Mouse (Mus musculus) thymus, postnatal 25 days (tissue): ENCODE results near the gene Cenpm.
A peak's percentile ranks its signal among the peaks of the same experiment; 100 is the strongest.
"Not testable (repeated sequence)": the region's sequence is repeated elsewhere in the genome, so short reads cannot be mapped to it uniquely, and the experiment has no call there.

ENCODE experiments used
- DNase-seq: peaks from one replicate; pipeline ENCODE4 v3.0.0; 2022

The Cenpm gene

GRCm38 (mm10) chr15:82244115-82244804 lies at the start of gene Cenpm:
Gene Cenpm (minus strand): TSS chr15:82244748.
- peak; percentile 94 for DNase-seq

- no peak for DNase-seq
Measured at GRCm38 (mm10) chr15:82294059-82294458, 49.5 kb upstream of the Cenpm start.

- DNase-seq = no peak
Measured at GRCm38 (mm10) chr15:82293271-82293711, 48.7 kb upstream of the Cenpm start.

DNA sequence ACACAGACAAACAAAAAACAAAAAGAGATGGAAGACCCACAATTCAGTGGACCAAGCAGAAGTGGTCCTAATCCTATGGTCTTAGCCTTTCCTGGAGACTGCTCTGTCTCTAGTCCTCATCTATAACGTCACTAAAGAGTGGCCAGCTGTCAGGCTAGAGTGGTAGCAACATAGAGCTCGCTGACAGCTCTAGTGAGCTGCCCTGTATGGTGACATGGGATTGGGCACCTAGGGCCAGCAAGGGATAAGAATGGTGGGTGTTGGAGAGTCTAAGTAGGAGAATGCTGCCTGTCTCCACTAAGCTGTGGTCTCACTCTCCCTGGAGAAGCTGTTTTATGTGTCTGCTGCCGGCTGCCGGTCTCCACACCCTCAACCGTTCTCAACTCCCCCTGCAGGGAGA lies 48.3 kb upstream of the Cenpm start:
- DNase-seq = no peak

DNA sequence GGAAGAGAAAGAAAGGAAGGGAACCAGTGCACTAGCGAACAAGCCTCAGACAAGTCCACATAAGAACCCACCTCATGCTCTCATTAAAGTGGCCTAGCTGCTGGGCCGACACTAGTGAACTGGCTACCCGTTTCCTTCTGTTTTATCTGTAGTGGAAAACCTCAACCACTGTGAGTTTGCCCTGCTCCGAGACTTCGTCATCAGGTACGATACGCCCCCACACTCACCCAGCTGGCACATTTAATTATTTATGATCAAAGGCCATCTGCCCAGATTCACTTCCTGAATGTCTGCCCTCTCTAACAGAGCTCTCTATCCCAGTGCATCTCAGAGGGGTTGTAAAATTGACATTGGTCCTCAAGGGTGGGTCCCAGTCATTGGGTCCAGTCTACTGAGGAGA lies 45.7 kb upstream of the Cenpm start:
- DNase-seq = no peak

- DNase-seq = no peak
Measured at GRCm38 (mm10) chr15:82286157-82286556, 41.6 kb upstream of the Cenpm start.

DNA sequence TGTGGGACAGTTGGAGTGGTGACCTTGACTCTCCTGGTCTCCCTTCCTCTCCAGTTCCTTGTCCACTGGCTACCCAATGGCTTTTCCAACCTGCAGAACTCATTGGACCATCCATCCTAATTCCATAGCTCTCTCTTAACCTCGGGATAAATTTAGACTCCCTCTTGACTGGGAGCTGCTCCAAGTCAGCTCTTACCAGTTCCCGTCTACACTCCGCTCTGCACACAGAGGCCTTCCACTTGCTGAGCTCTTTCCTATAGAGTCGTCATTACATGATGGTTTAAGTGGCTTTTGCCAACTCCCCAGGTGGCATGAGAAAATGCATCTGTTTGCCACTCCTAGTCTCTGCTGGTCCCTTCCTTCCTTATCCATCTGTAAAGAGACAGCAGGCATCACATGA lies 36.1 kb upstream of the Cenpm start:
- no peak for DNase-seq

DNA sequence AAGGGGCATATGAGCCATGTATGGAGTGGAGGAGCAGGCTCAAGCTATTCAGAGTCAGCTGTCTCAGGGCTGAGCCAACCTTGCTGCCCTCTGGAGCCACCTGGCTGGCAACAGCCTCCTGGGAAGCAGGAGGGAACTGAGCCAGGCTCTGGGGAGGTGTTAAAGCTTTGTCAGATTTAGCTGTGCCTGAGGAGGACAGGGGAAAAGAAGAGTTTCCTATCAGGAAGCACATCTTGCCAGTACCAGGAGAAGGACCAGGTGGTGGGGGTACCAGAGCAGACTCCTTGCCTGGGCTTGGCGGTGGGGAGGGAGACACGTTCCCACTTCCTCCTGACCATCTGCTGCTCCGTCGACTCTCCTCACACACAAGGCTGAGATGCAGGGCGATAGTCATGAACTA lies 33.0 kb upstream of the Cenpm start:
- no peak for DNase-seq

DNA sequence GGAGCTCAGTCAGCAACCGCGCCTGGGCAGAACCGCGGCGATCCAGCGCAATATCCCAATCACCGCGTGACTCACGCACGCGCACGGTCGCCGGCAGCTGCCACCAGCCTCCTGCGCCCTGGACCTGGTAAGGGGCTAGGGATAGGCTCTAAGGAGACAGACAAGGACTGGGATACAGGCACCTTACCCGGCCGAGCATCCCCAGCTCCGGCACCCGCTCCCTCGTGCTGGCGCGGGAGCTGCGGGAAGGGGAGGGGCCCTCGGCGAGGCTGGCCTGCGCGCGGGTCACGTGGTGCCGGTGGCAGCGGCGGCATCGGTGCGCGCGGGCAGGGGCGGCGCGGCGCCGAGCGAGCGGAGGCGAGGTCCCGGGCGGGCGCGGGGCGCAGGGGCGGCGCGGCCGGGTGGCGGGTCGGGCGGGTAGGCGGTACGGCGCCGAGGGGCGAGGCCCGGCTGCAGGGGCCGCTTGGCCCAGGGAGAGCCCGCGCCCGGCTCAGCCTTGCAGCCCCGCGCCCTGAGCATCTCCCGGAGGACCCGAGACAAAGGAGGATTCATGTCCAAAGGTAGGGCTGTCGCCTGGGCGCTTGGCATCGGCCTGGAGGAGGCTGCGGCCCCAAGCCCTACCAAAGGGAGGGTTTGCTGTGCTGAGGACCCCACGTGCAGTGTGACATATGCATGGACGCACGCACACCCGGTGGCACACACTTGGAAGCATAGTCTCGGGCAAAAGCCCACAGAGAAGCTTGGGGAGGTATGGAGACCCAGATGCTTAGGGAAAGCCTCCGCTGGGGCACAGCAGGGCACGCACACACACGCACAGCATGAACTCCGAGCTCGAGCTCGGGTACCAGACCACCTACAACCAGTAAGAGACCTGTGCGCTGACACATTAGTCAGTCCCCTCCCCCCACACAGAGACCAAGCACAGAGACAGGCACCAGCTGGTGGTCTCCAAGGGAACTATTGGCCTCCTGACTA lies 30.7 kb upstream of the Cenpm start:
- DNase-seq = peak; percentile 22

- DNase-seq = no peak
Measured at GRCm38 (mm10) chr15:82274593-82274926, 30.0 kb upstream of the Cenpm start, which contains the start of gene Sept3. Gene Sept3 (plus strand): TSS chr15:82274893.

GRCm38 (mm10) chr15:82272295-82272694 lies 27.7 kb upstream of the Cenpm start:
- DNase-seq = no peak

GRCm38 (mm10) chr15:82271201-82271600 lies 26.7 kb upstream of the Cenpm start:
- DNase-seq = peak; percentile 49

DNA sequence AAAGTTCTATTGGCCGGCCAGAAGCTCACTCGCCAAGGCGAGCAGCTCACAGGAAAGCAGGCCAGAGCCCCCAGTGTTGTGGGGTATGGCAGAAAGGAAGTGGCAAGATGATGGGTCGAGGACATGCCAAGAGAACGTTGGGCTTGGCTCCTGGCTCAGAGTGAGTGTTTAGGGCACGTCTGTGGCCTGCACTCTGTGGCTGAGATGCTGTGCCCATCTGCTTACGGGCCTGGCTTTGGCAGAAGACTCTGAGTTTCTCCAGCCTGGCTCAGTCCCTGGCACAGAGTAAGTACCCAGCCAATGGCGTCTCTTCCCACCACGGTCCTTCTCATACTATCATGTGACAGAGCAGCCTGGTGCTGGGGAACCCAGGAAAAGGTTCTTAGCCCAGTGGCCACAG lies 24.2 kb upstream of the Cenpm start:
- no peak for DNase-seq

GRCm38 (mm10) chr15:82268185-82268584 lies 23.6 kb upstream of the Cenpm start:
- DNase-seq = no peak

DNA sequence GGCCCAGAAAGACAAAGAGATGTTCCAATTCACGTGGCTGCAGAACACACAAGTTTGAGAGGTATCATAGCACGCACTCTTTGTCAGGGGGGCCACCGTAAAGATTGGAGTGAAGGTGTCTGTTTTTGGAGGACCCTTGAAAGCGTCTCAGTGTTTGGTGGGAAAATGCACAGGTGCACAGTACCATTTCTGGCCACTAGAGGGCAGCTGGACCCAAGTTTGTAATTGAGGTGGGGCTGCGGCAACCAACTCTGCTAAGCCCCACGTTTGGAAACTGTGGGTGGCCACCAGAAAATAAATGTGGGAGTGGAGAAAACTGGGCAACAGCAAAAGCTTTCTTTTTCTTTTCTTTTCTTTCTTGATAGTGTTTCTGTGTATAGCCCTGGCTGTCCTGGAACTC lies 21.8 kb upstream of the Cenpm start:
- DNase-seq = peak; percentile 73

DNA sequence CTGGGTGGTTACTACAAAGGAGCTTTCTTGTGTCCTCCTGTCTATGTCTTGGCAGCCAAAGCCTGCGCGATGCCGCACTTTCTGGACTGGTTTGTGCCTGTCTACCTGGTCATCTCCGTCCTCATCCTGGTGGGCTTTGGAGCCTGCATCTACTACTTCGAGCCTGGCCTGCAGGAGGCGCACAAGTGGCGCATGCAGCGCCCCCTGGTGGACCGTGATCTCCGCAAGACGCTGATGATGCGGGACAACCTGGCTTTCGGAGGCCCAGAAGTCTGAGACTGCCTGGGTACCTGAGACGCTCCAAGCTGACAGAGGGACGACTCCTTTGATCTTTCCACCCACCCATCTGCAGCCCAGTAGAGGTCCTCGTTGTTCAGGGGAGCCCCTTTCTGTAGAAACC lies 15.0 kb upstream of the Cenpm start:
- DNase-seq = peak; percentile 80

DNA sequence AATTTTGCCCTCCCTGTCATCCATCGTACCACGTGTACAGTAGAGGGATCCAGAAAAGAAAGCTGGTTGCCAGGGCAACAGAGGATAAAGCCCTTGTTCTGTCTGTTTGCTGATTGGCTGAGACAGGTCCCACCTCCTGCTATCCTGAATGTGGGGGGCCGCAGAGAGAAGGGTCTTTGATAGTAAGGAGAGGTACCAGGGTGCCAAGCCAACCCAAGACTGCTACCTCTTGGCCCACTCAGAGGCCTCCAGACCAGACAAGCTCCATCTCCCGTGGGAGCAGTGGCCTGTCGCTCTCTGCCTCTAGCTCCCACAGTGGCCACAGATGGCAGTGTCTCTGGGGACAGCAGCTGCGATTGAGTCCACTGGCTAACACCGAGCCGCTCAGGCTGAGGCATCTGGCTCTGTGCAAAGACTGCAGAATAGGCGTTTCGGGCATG lies 11.4 kb upstream of the Cenpm start:
- no peak for DNase-seq

- DNase-seq = no peak
Measured at GRCm38 (mm10) chr15:82255248-82255647, 10.7 kb upstream of the Cenpm start.

GRCm38 (mm10) chr15:82252097-82252496 lies 7.5 kb upstream of the Cenpm start, which contains the start of gene 1500009C09Rik:
Gene 1500009C09Rik (plus strand): TSS chr15:82252397.
- no peak for DNase-seq

DNA sequence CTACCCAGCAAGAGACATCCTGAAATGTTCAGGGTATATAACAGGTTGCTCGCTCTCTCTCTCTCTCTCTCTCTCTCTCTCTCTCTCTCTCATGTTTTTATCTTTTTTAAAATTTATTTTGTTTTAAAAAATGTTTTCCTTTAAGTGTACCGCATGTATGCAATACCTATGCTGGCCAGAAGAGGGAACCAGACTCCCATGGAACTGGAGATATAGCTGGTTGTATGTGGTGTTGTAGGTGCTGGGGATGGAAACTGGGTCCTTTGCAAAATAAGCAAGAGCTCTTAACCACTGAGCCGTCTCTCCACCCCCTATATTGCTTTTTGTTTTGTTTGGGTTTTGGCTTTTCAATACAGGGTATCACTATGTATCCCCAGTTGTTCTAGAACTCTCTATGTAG lies 7.0 kb upstream of the Cenpm start:
- DNase-seq = no peak

DNA sequence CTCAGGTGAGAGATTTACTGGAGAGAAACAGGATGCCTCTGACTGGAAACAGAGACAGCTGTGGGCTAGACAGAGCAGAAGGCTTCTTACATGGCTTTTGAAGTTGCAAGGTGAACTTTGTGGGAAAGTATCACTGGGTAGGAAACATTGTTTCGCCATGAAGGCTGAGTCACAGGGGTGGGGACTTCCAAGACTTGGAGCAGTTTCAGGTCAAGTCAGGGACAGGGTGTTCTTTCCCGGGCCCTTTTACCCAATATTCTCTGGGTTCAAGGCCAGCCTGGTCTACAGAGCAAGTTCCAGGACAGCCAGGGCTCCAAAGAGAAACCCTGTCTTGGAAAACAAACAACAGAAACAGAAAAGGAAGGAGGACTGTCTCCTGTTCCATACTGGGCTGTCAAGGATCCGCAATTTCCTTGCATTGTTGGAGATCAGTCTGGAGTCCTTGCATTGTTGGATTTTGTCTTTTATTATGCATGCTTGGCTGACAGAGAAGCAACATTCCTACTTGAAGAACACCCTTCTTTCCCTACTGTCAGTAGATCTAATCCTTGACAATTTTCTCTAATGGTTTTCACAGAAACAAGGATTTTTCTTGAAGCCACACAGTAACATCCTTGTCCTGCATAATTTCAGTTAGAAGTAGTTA lies 2.7 kb upstream of the Cenpm start:
- DNase-seq = no peak

DNA sequence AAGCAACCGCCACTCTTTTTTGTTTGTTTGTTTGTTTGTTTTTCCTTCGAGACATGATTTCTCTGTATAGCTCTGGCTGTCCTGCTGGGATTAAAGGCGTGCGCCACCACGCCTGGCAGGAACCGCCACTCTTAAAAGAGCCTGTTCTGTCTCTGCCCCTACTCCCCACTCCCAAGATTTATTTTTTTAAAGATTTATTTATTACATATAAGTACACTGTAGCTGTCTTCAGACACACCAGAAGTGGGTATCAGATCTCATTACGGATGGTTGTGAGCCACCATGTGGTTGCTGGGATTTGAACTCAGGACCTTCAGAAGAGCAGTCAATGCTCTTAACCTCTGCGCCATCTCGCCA lies 235 bp upstream of the Cenpm start:
- not testable (repeated sequence) for DNase-seq

DNA sequence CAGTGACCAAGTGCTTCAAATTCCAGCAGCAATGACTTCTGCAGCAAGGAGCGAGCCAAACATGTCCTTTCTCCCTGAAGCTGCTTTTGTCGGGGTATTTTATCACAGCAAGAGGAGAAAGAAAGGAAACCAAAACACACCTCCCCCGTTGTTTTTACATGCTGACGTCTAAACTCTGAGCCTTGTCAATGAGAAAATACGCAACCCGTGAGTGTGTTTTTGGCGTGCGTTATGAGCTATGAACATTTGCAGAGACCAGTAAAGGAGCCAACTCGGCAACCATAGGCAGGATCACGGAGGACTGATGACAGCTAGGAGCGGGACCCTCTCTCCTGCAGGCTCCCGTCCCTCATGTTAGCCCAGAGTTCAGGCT lies 820 bp downstream of the Cenpm start:
- no peak for DNase-seq

DNA sequence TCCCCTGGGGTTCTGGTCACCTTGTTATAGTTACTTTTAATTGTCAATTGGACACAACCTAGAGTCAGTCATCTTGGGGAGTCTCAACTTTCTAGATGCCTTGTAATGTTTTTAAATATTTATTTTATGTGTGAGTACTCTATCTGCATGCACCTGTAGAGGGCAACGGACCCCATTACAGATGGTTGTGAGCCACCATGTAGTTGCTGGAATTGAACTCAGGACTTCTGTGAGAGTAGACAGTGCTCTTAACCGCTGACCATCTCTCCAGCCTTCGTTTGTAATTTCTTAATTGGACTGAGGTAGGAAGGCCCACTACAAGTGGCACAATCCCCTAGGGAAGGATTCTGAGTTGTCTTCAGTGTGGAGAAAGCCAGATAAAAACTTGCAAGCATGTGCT lies 1.2 kb downstream of the Cenpm start:
- no peak for DNase-seq
